Mouse (Mus musculus) E14TG2a.4 (cell line): ENCODE measurements at regions not wholly inside any gene's neighbourhood (a gene's known extent, or its start where the extent isn't known, plus 50 kb on each side); places are given as distances from the start of the nearest gene placed in this dataset.

Experiments used
- CTCF ChIP-seq: conservative IDR thresholded peaks from 2 replicates; pipeline ENCODE4 v1.5.1; 2014; ENCODE audit warnings: low read length
- NANOG ChIP-seq: IDR thresholded peaks from 2 replicates; pipeline ENCODE4 v1.6.1; 2014; ENCODE audit warnings: borderline replicate concordance, low read length, mixed read lengths

DNA sequence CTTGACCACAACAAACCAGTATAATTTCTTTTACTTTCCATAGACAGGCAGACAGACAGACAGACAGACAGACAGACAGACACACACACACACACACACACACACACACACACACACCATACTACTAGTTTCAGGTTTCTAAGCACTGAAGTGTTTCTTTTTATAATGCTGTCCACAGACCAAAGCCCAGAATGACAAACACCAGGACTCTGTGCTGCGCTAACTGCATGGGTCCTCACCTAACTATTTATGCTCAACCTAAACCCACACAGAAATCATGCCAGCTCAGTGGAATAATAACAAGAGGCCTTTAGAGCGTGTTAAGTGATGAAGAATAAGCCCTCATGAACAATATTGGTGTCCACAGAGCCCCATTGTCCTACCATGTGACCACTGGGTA is 325.0 kb upstream of the Slc24a5 start:
- TF ChIP-seq CTCF (no peak), NANOG (no peak)
